Mouse (Mus musculus) intestine, postnatal 0 days (tissue): ENCODE data around the gene Iqcn. TPM values are rescaled to one million over a fixed set of nuclear protein-coding genes. Genes with fewer than 3 reads are reported as not detected.

ENCODE experiments used
- ATAC-seq: fragments of 200-750 bp; cut with Nextera tagmentation; 2 replicates; pipeline ENCODE4 v1.8.0; 2017; ENCODE audit warnings: mild to moderate bottlenecking, moderate TSS enrichment, moderate library complexity
- H3K27ac ChIP-seq: fragments of 300-500 bp; sonication (generic); 2 replicates; pipeline ENCODE4 v1.5.1; 2014; ENCODE audit warnings: mild to moderate bottlenecking, low read depth, low read length, moderate library complexity
- H3K27me3 ChIP-seq: fragments of 300-500 bp; sonication (generic); replicated peaks from 2 replicates; pipeline ENCODE4 v1.6.1; 2014; ENCODE audit warnings: low read length, mixed read lengths; ENCODE audit not compliant: control insufficient read depth, insufficient read depth
- H3K36me3 ChIP-seq: fragments of 300-500 bp; sonication (generic); 2 replicates; pipeline ENCODE4 v1.6.1; 2014; ENCODE audit warnings: mild to moderate bottlenecking, moderate library complexity; ENCODE audit not compliant: control insufficient read depth, insufficient read depth
- H3K4me1 ChIP-seq: fragments of 300-500 bp; sonication (generic); replicated peaks from 2 replicates; pipeline ENCODE4 v1.6.1; 2014; ENCODE audit warnings: antibody characterized with exemption, low read length, mixed read lengths; ENCODE audit not compliant: control insufficient read depth, insufficient read depth
- H3K4me2 ChIP-seq: fragments of 300-500 bp; sonication (generic); replicated peaks from 2 replicates; pipeline ENCODE4 v1.6.1; 2014; ENCODE audit warnings: low read depth, mild to moderate bottlenecking, moderate library complexity
- H3K4me3 ChIP-seq: fragments of 300-500 bp; sonication (generic); 2 replicates; pipeline ENCODE4 v1.5.1; 2014; ENCODE audit warnings: low read depth, low read length
- H3K9ac ChIP-seq: fragments of 300-500 bp; sonication (generic); 2 replicates; pipeline ENCODE4 v1.6.1; 2014; ENCODE audit warnings: mild to moderate bottlenecking, low read depth, low read length
- H3K9me3 ChIP-seq: fragments of 300-500 bp; sonication (generic); 2 replicates; pipeline ENCODE4 v1.6.1; 2016; ENCODE audit warnings: mixed run types; ENCODE audit not compliant: control insufficient read depth
- CTCF ChIP-seq: sonication (generic); IDR thresholded peaks from 2 replicates; pipeline ENCODE4 v1.5.1; 2016; ENCODE audit warnings: low read depth, mild to moderate bottlenecking, control low read depth, antibody characterized with exemption, moderate library complexity
- WGBS: fragments of 180-500 bp; shearing (Covaris S2); extraction: QIAGEN DNeasy Blood & Tissue Kit; methylation state at CpG from one replicate; pipeline ENCODE4 v1.1.7; 2014; 5-methylcytosine and 5-hydroxymethylcytosine counted together
- polyA plus RNA-seq: library from polyadenylated mRNA; unstranded; fragments of >200 nt; fragmentation: Nextera tagmentation; extraction: Ambion mirVana; gene quantifications from 2 replicates; pipeline ENCODE4 v1.2.1, GENCODE M21; 2015

Iqcn gene
- polyA plus RNA-seq, 1 experiment from 2014 or later: not detected

GRCm38 (mm10) chr8:70681410-70681809 is 21.8 kb upstream of the Iqcn start:
- Histone ChIP-seq H3K4me1 (peaks cover 7% of the 10 kb centered on the region; the same call in 1 of the 2 replicates), H3K9ac (no peak overlapping the region), H3K27me3 (no peaks in the 10 kb centered on the region), H3K9me3 (no peaks in the 10 kb centered on the region), H3K27ac (0 out of 2 replicates have a peak overlapping the region, but pooled peaks have one; percentile 31), H3K4me3 (no peak overlapping the region), H3K4me2 (no peak overlapping the region), H3K36me3 (peaks cover 8% of the 10 kb centered on the region; the same call in 1 of the 2 replicates)
- TF ChIP-seq CTCF: no peak
- WGBS: 45% methylated on average over 3 of the region's 3 CpGs
- ATAC-seq: no peak

- H3K27me3 ChIP-seq: no peaks in the 10 kb centered on the region
- 4% methylated on average over 19 of the region's 19 CpGs for WGBS
- peak; percentile 43 for ATAC-seq
- TF ChIP-seq CTCF: peak; percentile 64
- peak overlapping the region; percentile 47 for H3K4me2 ChIP-seq
- no peaks in the 10 kb centered on the region for H3K9me3 ChIP-seq
- no peak overlapping the region for H3K4me3 ChIP-seq
- peaks cover 8% of the 10 kb centered on the region; the same call in 1 of the 2 replicates for H3K36me3 ChIP-seq
- H3K4me1 ChIP-seq: peaks cover 7% of the 10 kb centered on the region; the same call in 1 of the 2 replicates
- H3K27ac ChIP-seq: peak overlapping the region; percentile 31
- H3K9ac ChIP-seq: peak overlapping the region; percentile 12; the same call in 1 of the 2 replicates
Observed at GRCm38 (mm10) chr8:70682193-70682592, 21.1 kb upstream of the Iqcn start.

GRCm38 (mm10) chr8:70682692-70683091 is 20.6 kb upstream of the Iqcn start:
- no peak for TF ChIP-seq CTCF
- no peak overlapping the region for H3K4me3 ChIP-seq
- H3K27me3 ChIP-seq: no peaks in the 10 kb centered on the region
- peaks cover 7% of the 10 kb centered on the region; the same call in 1 of the 2 replicates for H3K4me1 ChIP-seq
- 0 out of 2 replicates have a peak overlapping the region, but pooled peaks have one; percentile 31 for H3K27ac ChIP-seq
- H3K9ac ChIP-seq: 0 out of 2 replicates have a peak overlapping the region, but pooled peaks have one; percentile 12
- ATAC-seq: no peak
- peak overlapping the region; percentile 47 for H3K4me2 ChIP-seq
- H3K36me3 ChIP-seq: peaks cover 8% of the 10 kb centered on the region; the same call in 1 of the 2 replicates
- WGBS: 73% methylated on average over 3 of the region's 3 CpGs
- no peaks in the 10 kb centered on the region for H3K9me3 ChIP-seq

GRCm38 (mm10) chr8:70684291-70684690 is 19.0 kb upstream of the Iqcn start:
- no peak for ATAC-seq
- H3K4me3 ChIP-seq: no peak overlapping the region
- no peak overlapping the region for H3K27ac ChIP-seq
- peaks cover 7% of the 10 kb centered on the region; the same call in 1 of the 2 replicates for H3K4me1 ChIP-seq
- TF ChIP-seq CTCF: no peak
- no peaks in the 10 kb centered on the region for H3K36me3 ChIP-seq
- H3K27me3 ChIP-seq: no peaks in the 10 kb centered on the region
- H3K9me3 ChIP-seq: no peaks in the 10 kb centered on the region
- H3K9ac ChIP-seq: no peak overlapping the region
- WGBS: 55% methylated on average over 7 of the region's 7 CpGs
- no peak overlapping the region for H3K4me2 ChIP-seq

- Histone ChIP-seq H3K27me3 (no peaks in the 10 kb centered on the region), H3K27ac (no peak overlapping the region), H3K36me3 (no peaks in the 10 kb centered on the region), H3K9ac (no peak overlapping the region), H3K4me2 (no peak overlapping the region), H3K4me3 (no peak overlapping the region), H3K9me3 (no peaks in the 10 kb centered on the region), H3K4me1 (peaks cover 3% of the 10 kb centered on the region; the same call in 1 of the 2 replicates)
- ATAC-seq: no peak
- no peak for TF ChIP-seq CTCF
- 61% methylated on average over 8 of the region's 8 CpGs for WGBS
Observed at GRCm38 (mm10) chr8:70687576-70687975, 15.7 kb upstream of the Iqcn start.

GRCm38 (mm10) chr8:70688136-70688535 is 15.1 kb upstream of the Iqcn start:
- H3K36me3 ChIP-seq: no peaks in the 10 kb centered on the region
- WGBS: 94% methylated on average over 3 of the region's 3 CpGs
- no peaks in the 10 kb centered on the region for H3K9me3 ChIP-seq
- no peak overlapping the region for H3K4me3 ChIP-seq
- no peak overlapping the region for H3K4me2 ChIP-seq
- no peaks in the 10 kb centered on the region for H3K27me3 ChIP-seq
- TF ChIP-seq CTCF: no peak
- H3K27ac ChIP-seq: no peak overlapping the region
- H3K9ac ChIP-seq: no peak overlapping the region
- ATAC-seq: no peak
- H3K4me1 ChIP-seq: 0 out of 2 replicates have a peak, but pooled peaks cover 2% of the 10 kb centered on the region
